Comparison of ENCODE assay signal across 21 mouse cellular contexts in genomic region chr3:152186106-152186505, GRCm38 (mm10). TPM values are rescaled to one million over a fixed set of nuclear protein-coding genes. Genes with fewer than 3 reads are reported as not detected.
DNase-seq lines count a peak whose midpoint lies in the region; ATAC-seq and TF ChIP-seq lines count a peak whose summit lies in the region.
"Had no signal": no experiment of that assay in that cellular context is flagged by ENCODE, and none has a peak within 500 bp of the region (broad histone marks: within the 10 kb centered on the region; RNA-seq: fewer than 3 reads in every experiment).

No protein-coding gene starts in this region.

- peaks cover 49% of the 10 kb centered on the region for H3K36me3 ChIP-seq in heart, embryonic 14.5 days (ENCODE audit: control insufficient read depth, insufficient read depth, low read length)
- H3K36me3 ChIP-seq in heart, embryonic 11.5 days (ENCODE audit: control insufficient read depth, insufficient read depth, low read length) = peaks cover 4% of the 10 kb centered on the region; the same call in 1 of the 2 replicates
- peaks cover 28% of the 10 kb centered on the region for H3K36me3 ChIP-seq in heart, embryonic 15.5 days
- H3K36me3 ChIP-seq in heart, postnatal 0 days (replicated peaks; ENCODE audit: control insufficient read depth, insufficient read depth, low read length) = peaks cover 38% of the 10 kb centered on the region
- H3K36me3 ChIP-seq: intestine, embryonic 15.5 days had no signal

- peak; percentile 89 for DNase-seq in heart, adult 11 months
- no peak for DNase-seq in heart, adult 8-10 months (ENCODE audit: low spot score)
- peak; percentile 87 for DNase-seq in heart, postnatal 0 days (ENCODE audit: low spot score)
- DNase-seq in thymus, postnatal 10 days (ENCODE audit: low spot score in 2 of 2) = no peak
- DNase-seq: adrenal gland, postnatal 14 days; cerebellum, adult 11-12 months; cerebellum, adult 9-11 months; cerebellum, postnatal 36 days; kidney, adult 18-20 months had no signal

- no peak for TF ChIP-seq CTCF in heart, postnatal 0 days (IDR thresholded peaks at IDR 0.05; ENCODE audit: low read depth)

- H3K4me3 ChIP-seq in heart, embryonic 14.5 days (ENCODE audit: control insufficient read depth in 1 of 2, insufficient read depth in 1 of 2, low read depth in 1 of 2, low read length in 2 of 2) = no peak overlapping the region; a peak in 1 of 4 replicates
- no peak overlapping the region for H3K4me3 ChIP-seq in heart, embryonic 11.5 days (ENCODE audit: low read depth, low read length)
- no peak overlapping the region for H3K4me3 ChIP-seq in heart, embryonic 15.5 days
- H3K4me3 ChIP-seq in heart, postnatal 0 days (ENCODE audit: low read depth, low read length) = peak overlapping the region; percentile 16; the same call in 1 of the 2 replicates
- H3K4me3 ChIP-seq: embryonic facial prominence, embryonic 13.5 days; forebrain, embryonic 12.5 days; hindbrain, embryonic 10.5 days; intestine, embryonic 15.5 days had no signal

- peak overlapping the region; percentile 61 to 77; a peak in 3 of 4 replicates for H3K27ac ChIP-seq in heart, embryonic 14.5 days (replicated peaks in 1 of 2; ENCODE audit: control insufficient read depth in 1 of 2, insufficient read depth in 1 of 2, low read depth in 2 of 2, low read length in 2 of 2)
- H3K27ac ChIP-seq in heart, embryonic 11.5 days (ENCODE audit: low read depth, low read length) = no peak overlapping the region
- peak overlapping the region; percentile 74 for H3K27ac ChIP-seq in heart, embryonic 15.5 days
- H3K27ac ChIP-seq in heart, postnatal 0 days (ENCODE audit: low read depth) = peak overlapping the region; percentile 62
- H3K27ac ChIP-seq: embryonic facial prominence, embryonic 13.5 days; forebrain, embryonic 12.5 days; hindbrain, embryonic 10.5 days; hindbrain, embryonic 14.5 days; intestine, embryonic 15.5 days had no signal

- peaks cover 7 to 55% of the 10 kb centered on the region in 2 experiments for H3K4me1 ChIP-seq in heart, embryonic 14.5 days (ENCODE audit: control insufficient read depth in 2 of 2, insufficient read depth in 2 of 2, low read length in 2 of 2)
- peaks cover 24% of the 10 kb centered on the region for H3K4me1 ChIP-seq in heart, embryonic 11.5 days (ENCODE audit: control insufficient read depth, insufficient read depth, low read length)
- peaks cover 40% of the 10 kb centered on the region for H3K4me1 ChIP-seq in heart, embryonic 15.5 days (replicated peaks)
- H3K4me1 ChIP-seq in heart, postnatal 0 days (ENCODE audit: control insufficient read depth, insufficient read depth) = peaks cover 33% of the 10 kb centered on the region
- H3K4me1 ChIP-seq: hindbrain, embryonic 10.5 days had no signal

- no peaks in the 10 kb centered on the region for H3K27me3 ChIP-seq in heart, embryonic 14.5 days (ENCODE audit: control insufficient read depth, insufficient read depth, low read length)
- H3K27me3 ChIP-seq in heart, embryonic 11.5 days (ENCODE audit: control insufficient read depth, insufficient read depth, low read length) = no peaks in the 10 kb centered on the region
- no peaks in the 10 kb centered on the region for H3K27me3 ChIP-seq in heart, embryonic 15.5 days
- no peaks in the 10 kb centered on the region for H3K27me3 ChIP-seq in heart, postnatal 0 days (ENCODE audit: control insufficient read depth, insufficient read depth, low read length)
- H3K27me3 ChIP-seq: CH12.LX; embryonic facial prominence, embryonic 13.5 days; forebrain, embryonic 12.5 days; intestine, embryonic 15.5 days; Patski had no signal

- WGBS in heart, embryonic 14.5 days = 20% methylated on average over 6 of the region's 6 CpGs
- 51% methylated on average over 6 of the region's 6 CpGs for WGBS in heart, embryonic 11.5 days (ENCODE audit: insufficient replicate concordance)
- 36% methylated on average over 6 of the region's 6 CpGs for WGBS in heart, embryonic 15.5 days
- 21% methylated on average over 6 of the region's 6 CpGs for WGBS in heart, postnatal 0 days

- H3K4me2 ChIP-seq in heart, embryonic 14.5 days (ENCODE audit: low read length) = peak overlapping the region; percentile 57
- H3K4me2 ChIP-seq in heart, embryonic 11.5 days = no peak overlapping the region
- peak overlapping the region; percentile 40 for H3K4me2 ChIP-seq in heart, embryonic 15.5 days
- peak overlapping the region; percentile 47 for H3K4me2 ChIP-seq in heart, postnatal 0 days (ENCODE audit: low read depth, low read length)
- H3K4me2 ChIP-seq: embryonic facial prominence, embryonic 13.5 days; forebrain, embryonic 12.5 days; hindbrain, embryonic 14.5 days; intestine, embryonic 15.5 days had no signal

- no peak for TF ChIP-seq EP300 in heart, postnatal 0 days (IDR thresholded peaks at IDR 0.05; ENCODE audit: low read depth)

- H3K9me3 ChIP-seq in heart, embryonic 14.5 days (ENCODE audit: control insufficient read depth, low read length) = no peaks in the 10 kb centered on the region
- no peaks in the 10 kb centered on the region for H3K9me3 ChIP-seq in heart, embryonic 11.5 days (replicated peaks; ENCODE audit: control insufficient read depth, low read length)
- no peaks in the 10 kb centered on the region for H3K9me3 ChIP-seq in heart, embryonic 15.5 days (replicated peaks)
- H3K9me3 ChIP-seq in heart, postnatal 0 days (replicated peaks; ENCODE audit: control insufficient read depth, low read length) = no peaks in the 10 kb centered on the region
- H3K9me3 ChIP-seq: embryonic facial prominence, embryonic 13.5 days; forebrain, embryonic 12.5 days; hindbrain, embryonic 10.5 days; intestine, embryonic 15.5 days had no signal

- peak overlapping the region; percentile 57; the same call in 1 of the 2 replicates for H3K9ac ChIP-seq in heart, embryonic 14.5 days (ENCODE audit: low read length)
- H3K9ac ChIP-seq in heart, embryonic 11.5 days (ENCODE audit: low read depth, low read length) = no peak overlapping the region
- no peak overlapping the region for H3K9ac ChIP-seq in heart, embryonic 15.5 days
- H3K9ac ChIP-seq in heart, postnatal 0 days (replicated peaks; ENCODE audit: low read depth, low read length) = no peak overlapping the region; the same call in 1 of the 2 replicates
- H3K9ac ChIP-seq: embryonic facial prominence, embryonic 13.5 days; forebrain, embryonic 12.5 days; hindbrain, embryonic 14.5 days; intestine, embryonic 15.5 days had no signal

- peak; percentile 66; the same call in 1 of the 2 replicates for ATAC-seq in heart, embryonic 14.5 days (ENCODE audit: insufficient number of reproducible peaks, insufficient read depth, low FRiP score, low read depth)
- ATAC-seq in heart, embryonic 11.5 days (replicated peaks; ENCODE audit: insufficient number of reproducible peaks, low FRiP score, low TSS enrichment) = no peak
- ATAC-seq in heart, embryonic 15.5 days (replicated peaks; ENCODE audit: insufficient number of reproducible peaks, insufficient read depth, low FRiP score, low read depth) = peak; percentile 66
- peak; percentile 49; the same call in 1 of the 2 replicates for ATAC-seq in heart, postnatal 0 days (ENCODE audit: insufficient read depth, low read depth)
- ATAC-seq: activated CD4-positive, CD25-positive, alpha-beta regulatory T cell, adult 4 months; forebrain, embryonic 16.5 days; intestine, embryonic 15.5 days; Patski had no signal

RNA-seq across cellular contexts. Expression of gene Gipc2, which starts 20.1 kb away (rescaled TPM):
- total RNA-seq in heart, adult 8-10 months (2022) = 1 to 10 TPM; 3.0 to 4.8 (median 3.4) TPM
- 2.9 and 4.1 TPM in 2 replicates for polyA plus RNA-seq in heart, embryonic 14.5 days (2014; fragmentation: Nextera tagmentation; extraction: Ambion mirVana)
- 3.8 and 4.4 TPM in 2 replicates for polyA plus RNA-seq in heart, embryonic 11.5 days (2014; fragmentation: Nextera tagmentation; extraction: Ambion mirVana)
- polyA plus RNA-seq in heart, embryonic 15.5 days (2015; fragmentation: Nextera tagmentation; extraction: Ambion mirVana) = 4.6 and 5.0 TPM in 2 replicates
- not detected in 2 replicates for total RNA-seq in heart, postnatal 0 days (2014; rRNA removed; ENCODE audit: low replicate concordance)
- 3.3 and 3.6 TPM in 2 replicates for polyA plus RNA-seq in heart, postnatal 0 days (2015; fragmentation: Nextera tagmentation; extraction: Ambion mirVana)
- polyA plus RNA-seq: activated CD4-positive, CD25-positive, alpha-beta regulatory T cell, adult 4 months had no signal

RNA-seq across cellular contexts. Expression of gene Dnajb4, which starts 24.0 kb away (rescaled TPM):
- total RNA-seq in heart, adult 8-10 months (2022) = 100 to 1,000 TPM in 2 of 4 experiments, 10 to 100 TPM in 2; 88.0 to 125 (median 101) TPM
- polyA plus RNA-seq in heart, embryonic 14.5 days (2014; fragmentation: Nextera tagmentation; extraction: Ambion mirVana) = 46.2 and 47.9 TPM in 2 replicates
- 46.2 and 49.0 TPM in 2 replicates for polyA plus RNA-seq in heart, embryonic 11.5 days (2014; fragmentation: Nextera tagmentation; extraction: Ambion mirVana)
- polyA plus RNA-seq in heart, embryonic 15.5 days (2015; fragmentation: Nextera tagmentation; extraction: Ambion mirVana) = 44.4 and 50.3 TPM in 2 replicates
- total RNA-seq in heart, postnatal 0 days (2014; rRNA removed; ENCODE audit: low replicate concordance) = 52.9 and 54.5 TPM in 2 replicates
- polyA plus RNA-seq in heart, postnatal 0 days (2015; fragmentation: Nextera tagmentation; extraction: Ambion mirVana) = 60.1 TPM in 2 replicates

RNA-seq across cellular contexts. Expression of gene Fubp1, which starts 24.1 kb away (rescaled TPM):
- total RNA-seq in heart, adult 8-10 months (2022) = 10 to 100 TPM; 44.3 to 55.0 (median 52.5) TPM
- polyA plus RNA-seq in heart, embryonic 14.5 days (2014; fragmentation: Nextera tagmentation; extraction: Ambion mirVana) = 113 and 117 TPM in 2 replicates
- polyA plus RNA-seq in heart, embryonic 11.5 days (2014; fragmentation: Nextera tagmentation; extraction: Ambion mirVana) = 158 TPM in 2 replicates
- 106 and 115 TPM in 2 replicates for polyA plus RNA-seq in heart, embryonic 15.5 days (2015; fragmentation: Nextera tagmentation; extraction: Ambion mirVana)
- total RNA-seq in heart, postnatal 0 days (2014; rRNA removed; ENCODE audit: low replicate concordance) = 71.2 and 131 TPM in 2 replicates
- 72.9 and 80.7 TPM in 2 replicates for polyA plus RNA-seq in heart, postnatal 0 days (2015; fragmentation: Nextera tagmentation; extraction: Ambion mirVana)

Comparison
In these comparisons a context has a peak if more than half of its experiments do, and no peak if none do; other contexts are left out.
1. DNase-seq: peak in heart, adult 11 months (single experiment) and heart, postnatal 0 days (single experiment); none in heart, adult 8-10 months (single experiment) and thymus, postnatal 10 days (0 of 2).